Mouse (Mus musculus) spleen, postnatal 14 days (tissue): ENCODE data around the gene Tshz2.

ENCODE experiments used
- DNase-seq, 2 experiments: peaks; one replicate each; pipeline ENCODE4 v3.0.0; 2021 to 2022; ENCODE audit warnings: low spot score in 2 of 2

Gene Tshz2

GRCm38 (mm10) chr2:170042471-170043213, 409.8 kb downstream of the Tshz2 start:
- no peak for DNase-seq

DNA sequence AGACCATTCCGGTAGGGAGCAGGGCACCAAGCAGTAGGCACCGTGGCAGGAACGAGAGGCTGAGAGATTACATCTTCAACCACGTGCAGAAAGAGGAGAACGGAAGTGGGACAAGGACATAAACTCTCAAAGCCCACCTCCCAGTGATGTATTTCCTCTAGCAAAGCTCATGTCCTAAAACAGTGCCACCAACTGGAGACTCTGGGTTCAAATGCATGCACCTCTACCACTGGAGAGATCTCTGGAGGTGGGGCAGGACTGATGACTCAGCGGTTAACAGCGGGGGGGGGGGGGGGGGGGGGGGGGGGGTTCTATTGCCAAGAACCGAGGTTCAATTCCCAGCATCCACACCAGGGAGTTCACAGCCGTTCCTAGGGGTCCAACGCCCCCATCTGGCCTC, 410.5 kb downstream of the Tshz2 start:
- DNase-seq, result no peak

GRCm38 (mm10) chr2:170045896-170046295, 413.1 kb downstream of the Tshz2 start:
- no peak for DNase-seq

- no peak for DNase-seq
Measured at GRCm38 (mm10) chr2:170046371-170047145, 413.7 kb downstream of the Tshz2 start.

- no peak for DNase-seq
Measured at GRCm38 (mm10) chr2:170048831-170049230, 416.0 kb downstream of the Tshz2 start.

GRCm38 (mm10) chr2:170050651-170051050, 417.8 kb downstream of the Tshz2 start:
- DNase-seq, result no peak

- no peak for DNase-seq
Measured at GRCm38 (mm10) chr2:170051441-170051840, 418.6 kb downstream of the Tshz2 start.

DNA sequence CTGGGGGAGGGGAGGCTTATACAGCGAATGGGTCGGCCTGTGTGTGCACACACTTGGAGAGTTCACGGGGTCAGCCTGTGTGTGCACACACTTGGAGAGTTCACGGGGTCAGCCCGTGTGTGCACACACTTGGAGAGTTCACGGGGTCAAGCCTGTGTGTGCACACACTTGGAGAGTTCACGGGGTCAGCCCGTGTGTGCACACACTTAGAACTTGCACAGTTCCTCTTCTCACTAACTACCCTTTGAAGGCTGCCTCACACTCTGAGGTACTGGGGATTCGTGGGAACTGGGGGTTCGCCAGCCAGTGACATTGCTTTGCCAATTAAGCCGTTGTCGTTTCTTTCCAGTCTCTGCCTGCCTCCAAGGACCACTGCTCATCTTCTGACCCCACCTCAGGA, 422.1 kb downstream of the Tshz2 start:
- DNase-seq, result no peak

GRCm38 (mm10) chr2:170055413-170055812, 422.6 kb downstream of the Tshz2 start:
- DNase-seq, result peak; percentile 16 to 43

- no peak for DNase-seq
Measured at GRCm38 (mm10) chr2:170058774-170059173, 426.0 kb downstream of the Tshz2 start.

- peak in 1 of 2 experiments; percentile 30 for DNase-seq
Measured at GRCm38 (mm10) chr2:170060066-170060465, 427.3 kb downstream of the Tshz2 start.

DNA sequence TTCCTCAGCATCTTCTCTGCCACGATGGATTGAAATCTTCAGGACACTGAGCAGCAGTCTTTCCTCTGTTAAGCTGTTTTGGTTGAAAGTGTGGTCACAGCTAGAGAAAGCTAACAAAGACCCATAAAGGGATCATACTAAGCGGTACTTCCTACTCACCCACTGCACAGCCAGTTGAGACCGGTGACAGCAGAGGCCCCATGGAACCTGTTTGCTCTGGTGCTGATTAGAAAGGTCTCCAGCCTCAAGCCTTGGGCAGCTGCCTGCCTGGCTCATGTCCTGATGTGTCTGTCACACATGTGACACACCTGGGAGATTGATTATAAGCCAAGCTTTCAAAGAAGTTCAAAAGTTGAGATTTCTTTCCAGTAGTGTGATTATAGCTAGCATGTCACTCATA, 429.6 kb downstream of the Tshz2 start:
- DNase-seq, result no peak

- no peak for DNase-seq
Measured at GRCm38 (mm10) chr2:170069976-170070375, 437.2 kb downstream of the Tshz2 start.

- DNase-seq, result no peak
Measured at GRCm38 (mm10) chr2:170070641-170071241, 437.9 kb downstream of the Tshz2 start.

DNA sequence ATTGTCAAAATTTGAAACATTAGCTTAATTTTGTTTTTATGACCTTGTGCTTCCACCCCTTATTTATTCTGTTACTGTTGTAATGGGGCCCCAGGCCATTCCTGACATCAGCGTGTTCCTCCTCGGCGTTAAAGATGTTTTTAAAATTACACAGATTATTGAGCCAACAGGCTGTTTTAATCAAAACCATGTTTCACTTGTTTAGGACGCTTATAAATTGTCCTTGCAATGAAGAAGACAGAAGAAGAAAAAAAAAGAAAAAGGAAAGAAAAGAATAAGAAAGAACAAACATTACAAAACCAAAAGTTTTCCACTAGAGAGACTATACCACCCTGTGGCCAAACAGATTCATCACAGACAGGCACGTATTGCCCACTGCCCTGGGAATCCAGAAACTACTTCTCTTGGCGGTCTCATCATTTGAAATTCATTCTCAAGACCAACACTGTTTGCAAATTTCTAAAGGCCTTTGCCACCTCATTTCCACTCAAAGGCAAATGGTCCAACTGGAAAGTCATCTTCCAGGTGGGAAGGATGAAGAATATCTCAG, 444.2 kb downstream of the Tshz2 start:
- no peak for DNase-seq

- no peak for DNase-seq
Measured at GRCm38 (mm10) chr2:170078041-170078440, 445.2 kb downstream of the Tshz2 start.

DNA sequence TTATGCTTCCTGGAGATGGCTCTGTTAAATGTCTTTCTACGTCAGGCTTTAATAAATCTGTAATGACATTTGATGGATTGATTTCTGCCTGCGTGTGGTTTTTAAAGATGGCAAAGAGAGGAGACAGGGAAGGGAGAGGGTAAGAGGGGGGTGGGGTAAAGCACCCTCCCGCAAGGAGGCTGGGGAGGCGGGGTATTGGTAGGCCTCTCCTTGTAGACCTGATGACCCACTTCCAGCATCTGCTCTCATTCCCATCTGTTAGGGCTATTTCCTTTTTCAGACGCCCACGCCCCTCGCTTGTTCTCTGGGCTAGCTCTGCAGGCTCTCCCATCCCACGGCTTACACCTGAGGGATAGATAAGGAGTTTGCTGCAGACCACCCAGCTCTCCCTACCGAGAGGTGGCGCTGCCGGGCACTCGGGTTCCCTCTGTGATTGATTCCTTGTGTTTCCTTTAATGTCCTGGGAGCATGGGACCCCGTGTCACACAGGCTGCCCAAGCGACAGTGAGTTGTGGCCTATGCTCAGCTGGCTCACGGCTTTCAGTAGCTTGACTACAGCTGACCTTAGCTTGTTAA, 445.7 kb downstream of the Tshz2 start:
- DNase-seq, result no peak

GRCm38 (mm10) chr2:170091563-170092443, 459.0 kb downstream of the Tshz2 start:
- DNase-seq, result no peak

- DNase-seq, result no peak
Measured at GRCm38 (mm10) chr2:170094220-170094619, 461.4 kb downstream of the Tshz2 start.

GRCm38 (mm10) chr2:170094871-170095270, 462.1 kb downstream of the Tshz2 start:
- DNase-seq, result no peak

- DNase-seq, result peak; percentile 79 to 90
Measured at GRCm38 (mm10) chr2:170101132-170101531, 468.3 kb downstream of the Tshz2 start.
